Mouse (Mus musculus) neural tube, embryonic 14.5 days (tissue): Measurements from ENCODE around the gene Alg9. TPM values are rescaled to one million over a fixed set of nuclear protein-coding genes. Genes with fewer than 3 reads are reported as not detected.
"Not testable (repeated sequence)": the region's sequence is repeated elsewhere in the genome, so short reads cannot be mapped to it uniquely, and the experiment has no call there.

Experiments
- ATAC-seq: fragments of 200-750 bp; cut with Nextera tagmentation; 2 replicates; pipeline ENCODE4 v1.8.0; 2017; ENCODE audit warnings: low read depth, mild to moderate bottlenecking, moderate TSS enrichment, moderate library complexity
- H3K27ac ChIP-seq: fragments of 300-500 bp; sonication (generic); 2 replicates; pipeline ENCODE4 v1.5.1; 2014; ENCODE audit warnings: low read depth, mild to moderate bottlenecking, control low read depth, low read length, moderate library complexity, mixed read lengths
- H3K27me3 ChIP-seq: fragments of 300-500 bp; sonication (generic); 2 replicates; pipeline ENCODE4 v1.6.1; 2014; ENCODE audit warnings: low read length; ENCODE audit not compliant: control insufficient read depth, insufficient read depth
- H3K36me3 ChIP-seq: fragments of 300-500 bp; sonication (generic); 2 replicates; pipeline ENCODE4 v1.6.1; 2014; ENCODE audit warnings: low read length, mixed read lengths; ENCODE audit not compliant: control insufficient read depth, insufficient read depth
- H3K4me1 ChIP-seq: fragments of 300-500 bp; sonication (generic); 2 replicates; pipeline ENCODE4 v1.6.1; 2014; ENCODE audit warnings: low read length; ENCODE audit not compliant: control insufficient read depth, insufficient read depth
- H3K4me2 ChIP-seq: fragments of 300-500 bp; sonication (generic); 2 replicates; pipeline ENCODE4 v1.6.1; 2014; ENCODE audit warnings: mild to moderate bottlenecking, low read depth, low read length, control low read depth
- H3K4me3 ChIP-seq: fragments of 300-500 bp; sonication (generic); 2 replicates; pipeline ENCODE4 v1.5.1; 2014; ENCODE audit warnings: low read depth, low read length, control low read depth, mixed read lengths
- H3K9ac ChIP-seq: fragments of 300-500 bp; sonication (generic); replicated peaks from 2 replicates; pipeline ENCODE4 v1.6.1; 2014; ENCODE audit warnings: low read depth, mild to moderate bottlenecking, control low read depth, low read length, mixed read lengths
- H3K9me3 ChIP-seq: fragments of 300-500 bp; sonication (generic); 2 replicates; pipeline ENCODE4 v1.6.1; 2016; ENCODE audit warnings: low read length; ENCODE audit not compliant: control insufficient read depth
- WGBS: fragments of 180-500 bp; shearing (Covaris S2); extraction: QIAGEN DNeasy Blood & Tissue Kit; methylation state at CpG from one replicate; pipeline ENCODE4 v1.1.7; 2014; 5-methylcytosine and 5-hydroxymethylcytosine counted together
- polyA plus RNA-seq: library from polyadenylated mRNA; unstranded; fragments of >200 nt; fragmentation: Nextera tagmentation; extraction: Ambion mirVana; gene quantifications from 2 replicates; pipeline ENCODE4 v1.2.1, GENCODE M21; 2014

The Alg9 gene
- polyA plus RNA-seq, 1 experiment from 2014 or later: 59.8 TPM

DNA sequence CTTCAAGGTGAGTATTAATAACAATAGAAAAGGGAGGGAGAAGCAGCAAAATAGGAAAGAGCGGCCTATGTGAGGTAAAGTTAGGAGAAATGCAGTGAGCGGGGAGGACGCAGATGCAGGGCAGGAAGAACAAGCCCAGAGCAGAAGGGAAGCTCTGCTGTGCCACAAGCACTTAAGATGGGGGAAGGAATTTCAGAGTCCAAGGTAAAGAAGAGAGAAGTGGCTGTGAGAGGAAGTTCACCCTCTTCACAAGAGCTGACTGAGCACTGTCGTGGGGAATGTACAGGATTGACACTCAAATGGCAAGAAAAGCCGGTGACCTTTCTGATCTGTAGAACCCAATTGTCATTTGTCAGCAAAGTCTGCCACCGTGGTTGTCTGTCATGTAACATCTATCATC, 43.2 kb downstream of the Alg9 start:
- no peaks in the 10 kb centered on the region for H3K4me1 ChIP-seq
- WGBS: 96% methylated on average over 6 of the region's 6 CpGs
- no peak for ATAC-seq
- no peaks in the 10 kb centered on the region for H3K9me3 ChIP-seq
- no peak overlapping the region for H3K27ac ChIP-seq
- no peaks in the 10 kb centered on the region for H3K27me3 ChIP-seq
- no peak overlapping the region for H3K4me3 ChIP-seq
- no peak overlapping the region for H3K9ac ChIP-seq
- peaks cover 12% of the 10 kb centered on the region for H3K36me3 ChIP-seq
- H3K4me2 ChIP-seq: no peak overlapping the region

GRCm38 (mm10) chr9:50819716-50820115, 44.9 kb downstream of the Alg9 start:
- Histone ChIP-seq H3K27me3 (no peaks in the 10 kb centered on the region), H3K9ac (no peak overlapping the region), H3K4me2 (no peak overlapping the region), H3K27ac (no peak overlapping the region), H3K4me1 (no peaks in the 10 kb centered on the region), H3K4me3 (no peak overlapping the region), H3K36me3 (peaks cover 14% of the 10 kb centered on the region), H3K9me3 (no peaks in the 10 kb centered on the region)
- ATAC-seq: no peak
- 89% methylated on average over 6 of the region's 6 CpGs for WGBS

DNA sequence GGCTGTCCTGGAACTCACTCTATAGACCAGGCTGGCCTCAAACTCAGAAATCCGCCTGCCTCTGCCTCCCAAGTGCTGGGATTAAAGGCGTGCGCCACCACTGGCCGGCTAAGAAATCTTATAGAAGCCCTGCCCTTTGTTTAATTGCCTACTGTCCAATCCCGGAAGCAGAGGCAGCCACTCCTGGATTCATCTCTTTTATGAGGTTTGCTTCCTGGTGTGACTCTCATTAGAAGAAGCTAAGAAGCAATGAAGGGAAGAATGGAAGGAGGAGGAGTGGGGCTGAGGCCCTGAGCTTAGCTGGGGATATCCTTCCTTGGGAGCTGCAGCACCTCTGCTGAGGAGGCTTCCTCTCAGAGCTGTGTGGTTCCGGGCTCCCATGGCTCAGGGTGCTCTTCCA, 46.8 kb downstream of the Alg9 start:
- H3K9me3 ChIP-seq: no peaks in the 10 kb centered on the region
- ATAC-seq: no peak
- no peak overlapping the region for H3K9ac ChIP-seq
- H3K4me2 ChIP-seq: no peak overlapping the region
- no peak overlapping the region for H3K27ac ChIP-seq
- peaks cover 14% of the 10 kb centered on the region for H3K36me3 ChIP-seq
- no peak overlapping the region for H3K4me3 ChIP-seq
- WGBS: 87% methylated on average over 6 of the region's 6 CpGs
- no peaks in the 10 kb centered on the region for H3K4me1 ChIP-seq
- H3K27me3 ChIP-seq: no peaks in the 10 kb centered on the region

DNA sequence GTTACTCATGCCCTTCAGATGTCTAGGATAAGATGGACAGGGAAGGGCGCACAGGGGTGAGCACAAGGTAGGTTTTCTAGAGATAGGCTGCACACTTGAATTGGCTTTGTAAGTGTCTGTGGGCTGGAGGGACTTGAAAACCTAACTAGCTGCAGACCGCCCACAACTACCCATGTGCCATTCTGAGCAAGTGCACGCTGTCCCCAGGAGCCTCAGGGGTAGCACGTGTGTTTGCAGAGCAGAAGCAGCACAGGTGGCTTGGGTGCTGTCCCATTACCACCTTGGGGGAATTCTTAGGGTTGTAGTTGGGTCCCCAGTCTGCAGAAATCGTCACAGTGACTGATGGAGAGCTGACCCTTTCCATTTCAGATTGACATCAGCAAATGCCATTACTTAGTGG, 47.4 kb downstream of the Alg9 start:
- ATAC-seq: no peak
- no peaks in the 10 kb centered on the region for H3K9me3 ChIP-seq
- WGBS: 96% methylated on average over 5 of the region's 5 CpGs
- no peak overlapping the region for H3K27ac ChIP-seq
- H3K27me3 ChIP-seq: no peaks in the 10 kb centered on the region
- no peak overlapping the region for H3K4me2 ChIP-seq
- no peak overlapping the region for H3K4me3 ChIP-seq
- H3K9ac ChIP-seq: no peak overlapping the region
- no peaks in the 10 kb centered on the region for H3K4me1 ChIP-seq
- peaks cover 14% of the 10 kb centered on the region for H3K36me3 ChIP-seq

- no peaks in the 10 kb centered on the region for H3K9me3 ChIP-seq
- H3K4me2 ChIP-seq: no peak overlapping the region
- no peaks in the 10 kb centered on the region for H3K27me3 ChIP-seq
- no peak for ATAC-seq
- H3K4me1 ChIP-seq: no peaks in the 10 kb centered on the region
- H3K36me3 ChIP-seq: peaks cover 7% of the 10 kb centered on the region
- no peak overlapping the region for H3K9ac ChIP-seq
- no peak overlapping the region for H3K27ac ChIP-seq
- H3K4me3 ChIP-seq: no peak overlapping the region
- WGBS: 94% methylated on average over 11 of the region's 11 CpGs
These were observed 49.1 kb downstream of the Alg9 start for GRCm38 (mm10) chr9:50823779-50824453.

GRCm38 (mm10) chr9:50831514-50831913, 56.7 kb downstream of the Alg9 start:
- H3K36me3 ChIP-seq: 0 out of 2 replicates have a peak, but pooled peaks cover 4% of the 10 kb centered on the region
- H3K27ac ChIP-seq: no peak overlapping the region
- H3K27me3 ChIP-seq: no peaks in the 10 kb centered on the region
- no peaks in the 10 kb centered on the region for H3K4me1 ChIP-seq
- no peaks in the 10 kb centered on the region for H3K9me3 ChIP-seq
- ATAC-seq: no peak
- no peak overlapping the region for H3K4me3 ChIP-seq
- no peak overlapping the region for H3K9ac ChIP-seq
- 94% methylated on average over 5 of the region's 5 CpGs for WGBS
- H3K4me2 ChIP-seq: no peak overlapping the region

DNA sequence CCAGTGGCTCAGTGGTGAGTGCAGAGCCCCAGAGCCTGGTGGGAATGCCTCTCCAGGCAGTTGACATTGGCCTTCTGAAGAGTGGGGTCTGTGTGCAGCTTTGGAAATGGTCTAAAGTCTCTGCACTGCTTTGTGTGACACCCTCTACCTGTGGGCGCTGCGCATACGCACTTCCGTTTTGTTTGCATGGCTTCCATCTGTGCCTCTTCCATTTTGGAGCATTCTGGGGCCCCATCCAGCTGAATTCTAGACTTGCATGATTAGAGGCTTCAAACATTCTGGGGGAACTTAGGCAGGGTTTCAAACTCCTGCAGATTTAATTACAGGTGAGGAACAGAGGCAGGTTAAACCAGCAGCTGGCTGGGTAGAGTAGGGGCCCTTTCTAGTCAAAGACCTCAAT, 57.3 kb downstream of the Alg9 start:
- Histone ChIP-seq H3K27me3 (no peaks in the 10 kb centered on the region), H3K4me3 (no peak overlapping the region), H3K4me1 (no peaks in the 10 kb centered on the region), H3K9ac (no peak overlapping the region), H3K4me2 (no peak overlapping the region), H3K27ac (no peak overlapping the region), H3K9me3 (no peaks in the 10 kb centered on the region), H3K36me3 (0 out of 2 replicates have a peak, but pooled peaks cover 4% of the 10 kb centered on the region)
- no peak for ATAC-seq
- WGBS: 96% methylated on average over 4 of the region's 4 CpGs

GRCm38 (mm10) chr9:50832582-50832981, 57.8 kb downstream of the Alg9 start:
- H3K27ac ChIP-seq, H3K4me2 ChIP-seq, ATAC-seq, H3K36me3 ChIP-seq, H3K27me3 ChIP-seq, H3K9ac ChIP-seq, H3K4me1 ChIP-seq, H3K4me3 ChIP-seq, H3K9me3 ChIP-seq: not testable (repeated sequence)
- WGBS: 98% methylated on average over 2 of the region's 2 CpGs

DNA sequence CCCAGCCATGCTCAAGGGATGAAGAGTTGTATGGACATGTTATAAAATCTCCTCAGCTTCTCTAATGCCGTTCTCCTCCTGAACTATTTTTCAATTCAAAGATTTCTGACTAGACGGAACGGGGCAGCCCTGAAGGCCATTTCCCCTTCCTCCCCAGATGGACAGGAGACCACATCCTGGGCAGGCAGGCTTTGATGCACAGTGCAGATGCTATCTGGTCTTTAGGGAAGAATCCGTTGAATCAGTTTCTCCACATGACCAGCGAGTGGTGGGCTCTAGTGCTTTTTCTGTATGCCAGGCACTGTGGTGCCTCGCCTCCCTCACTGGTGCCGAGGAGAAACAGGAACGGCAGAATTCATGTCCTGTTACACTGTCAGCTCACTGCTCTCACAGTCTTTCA, 59.0 kb downstream of the Alg9 start:
- H3K4me3 ChIP-seq: no peak overlapping the region
- H3K36me3 ChIP-seq: 0 out of 2 replicates have a peak, but pooled peaks cover 8% of the 10 kb centered on the region
- H3K27ac ChIP-seq: no peak overlapping the region
- WGBS: 84% methylated on average over 8 of the region's 8 CpGs
- no peaks in the 10 kb centered on the region for H3K9me3 ChIP-seq
- ATAC-seq: no peak
- H3K9ac ChIP-seq: no peak overlapping the region
- no peaks in the 10 kb centered on the region for H3K27me3 ChIP-seq
- no peaks in the 10 kb centered on the region for H3K4me1 ChIP-seq
- no peak overlapping the region for H3K4me2 ChIP-seq
